Mouse (Mus musculus) CD4-positive, CD25-positive, alpha-beta regulatory T cell, adult 4 months (primary cell): ENCODE results near the gene Gm10721. TPM values are rescaled to one million over a fixed set of nuclear protein-coding genes. Genes with fewer than 3 reads are reported as not detected.
"Not testable (repeated sequence)": the region's sequence is repeated elsewhere in the genome, so short reads cannot be mapped to it uniquely, and the experiment has no call there.

Experiments
- ATAC-seq: one replicate; pipeline ENCODE4 v1.8.0; 2017
- polyA plus RNA-seq, 2 experiments: library from polyadenylated mRNA; unstranded; fragments of 100-300 nt; shearing (Covaris generic); gene quantifications; one replicate each; pipeline ENCODE4 v1.2.1; 2017

Gene Gm10721
- under 1 TPM in 1 of 2 experiments, not detected in 1; 0.83 TPM for polyA plus RNA-seq

DNA sequence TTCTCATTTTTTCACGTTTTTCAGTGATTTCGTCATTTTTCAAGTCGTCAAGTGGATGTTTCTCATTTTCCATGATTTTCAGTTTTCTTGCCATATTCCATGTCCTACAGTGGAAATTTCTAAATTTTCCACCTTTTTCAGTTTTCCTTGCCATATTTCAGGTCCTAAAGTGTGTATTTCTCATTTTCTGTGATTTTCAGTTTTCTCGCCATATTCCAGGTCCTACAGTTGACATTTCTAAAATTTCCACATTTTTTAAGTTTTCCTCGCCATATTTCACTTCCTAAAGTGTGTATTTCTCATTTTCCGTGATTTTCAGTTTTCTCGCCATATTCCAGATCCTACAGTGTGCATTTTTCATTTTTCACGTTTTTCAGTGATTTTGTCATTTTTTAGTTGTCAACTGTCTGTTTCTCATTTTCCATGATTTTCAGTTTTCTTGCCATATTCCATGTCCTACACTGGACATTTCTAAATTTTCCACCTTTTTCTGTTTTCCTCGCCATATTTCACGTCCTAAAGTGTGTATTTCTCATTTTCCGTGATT is at the start of gene Gm10721:
Gm10721 (plus strand) TSS at position 408 of the 547 bp plus-strand sequence.
- ATAC-seq, result peak; percentile 32

DNA sequence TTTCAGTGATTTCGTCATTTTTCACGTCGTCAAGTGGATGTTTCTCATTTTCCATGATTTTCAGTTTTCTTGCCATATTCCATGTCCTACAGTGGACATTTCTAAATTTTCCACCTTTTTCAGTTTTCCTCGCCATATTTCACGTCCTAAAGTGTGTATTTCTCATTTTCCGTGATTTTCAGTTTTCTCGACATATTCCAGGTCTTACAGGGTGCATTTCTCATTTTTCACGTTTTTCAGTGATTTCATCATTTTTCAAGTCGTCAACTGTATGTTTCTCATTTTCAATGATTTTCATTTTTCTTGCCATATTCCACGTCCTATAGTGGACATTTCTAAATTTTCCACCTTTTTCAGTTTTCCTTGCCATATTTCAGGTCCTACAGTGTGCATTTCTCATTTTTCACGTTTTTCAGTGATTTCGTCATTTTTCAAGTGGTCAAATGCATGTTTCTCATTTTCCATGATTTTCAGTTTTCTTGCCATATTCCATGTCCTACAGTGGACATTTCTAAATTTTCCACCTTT is 12.4 kb upstream of the Gm10721 start, which contains the start of gene Gm10722:
Gm10722 (plus strand) TSS at position 478 of the 528 bp plus-strand sequence.
- not testable (repeated sequence) for ATAC-seq

- ATAC-seq, result not testable (repeated sequence)
Measured at GRCm38 (mm10) chr9:3001006-3001405, 11.9 kb upstream of the Gm10721 start.

DNA sequence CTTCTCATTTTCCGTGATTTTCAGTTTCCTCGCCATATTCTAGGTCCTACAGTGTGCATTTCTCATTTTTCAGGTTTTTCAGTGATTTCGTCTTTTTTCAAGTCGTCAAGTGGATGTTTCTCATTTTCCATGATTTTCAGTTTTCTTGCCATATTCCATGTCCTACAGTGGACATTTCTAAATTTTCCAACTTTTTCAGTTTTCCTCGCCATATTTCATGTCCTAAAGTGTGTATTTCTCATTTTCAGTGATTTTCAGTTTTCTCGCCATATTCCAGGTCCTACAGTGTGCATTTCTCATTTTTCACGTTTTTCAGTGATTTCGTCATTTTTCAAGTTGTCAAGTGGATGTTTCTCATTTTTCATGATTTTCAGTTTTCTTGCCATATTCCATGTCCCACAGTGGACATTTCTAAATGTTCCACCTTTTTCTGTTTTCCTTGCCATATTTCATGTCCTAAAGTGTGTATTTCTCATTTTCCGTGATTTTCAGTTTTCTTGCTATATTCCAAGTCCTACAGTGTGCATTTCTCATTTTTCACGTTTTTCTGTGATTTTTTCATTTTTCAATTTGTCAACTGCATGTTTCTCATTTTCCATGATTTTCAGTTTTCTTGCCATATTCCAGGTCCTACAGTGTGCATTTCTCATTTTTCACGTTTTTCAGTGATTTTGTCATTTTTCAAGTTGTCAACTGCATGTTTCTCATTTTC is 10.8 kb upstream of the Gm10721 start:
- ATAC-seq, result peak; percentile 44

DNA sequence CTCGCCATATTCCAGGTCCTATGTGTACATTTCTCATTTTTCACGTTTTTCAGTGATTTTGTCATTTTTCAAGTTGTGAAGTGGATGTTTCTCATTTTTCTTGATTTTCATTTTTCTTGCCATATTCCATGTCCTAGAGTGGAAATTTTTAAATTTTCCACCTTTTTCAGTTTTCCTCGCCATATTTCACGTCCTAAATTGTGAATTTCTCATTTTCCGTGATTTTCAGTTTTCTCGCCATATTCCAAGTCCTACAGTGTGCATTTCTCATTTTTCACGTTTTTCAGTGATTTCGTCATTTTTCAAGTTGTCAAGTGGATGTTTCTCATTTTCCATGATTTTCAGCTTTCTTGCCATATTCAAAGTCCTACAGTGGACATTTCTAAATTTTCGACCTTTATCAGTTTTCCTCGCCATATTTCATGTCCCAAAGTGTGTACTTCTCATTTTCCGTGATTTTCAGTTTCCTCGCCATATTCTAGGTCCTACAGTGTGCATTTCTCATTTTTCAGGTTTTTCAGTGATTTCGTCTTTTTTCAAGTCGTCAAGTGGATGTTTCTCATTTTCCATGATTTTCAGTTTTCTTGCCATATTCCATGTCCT is 10.0 kb upstream of the Gm10721 start, which contains the start of gene Gm11168:
Gm11168 (plus strand) TSS at position 553 of the 603 bp plus-strand sequence.
- ATAC-seq, result not testable (repeated sequence)

GRCm38 (mm10) chr9:3006179-3006578 is 6.8 kb upstream of the Gm10721 start:
- ATAC-seq, result not testable (repeated sequence)

DNA sequence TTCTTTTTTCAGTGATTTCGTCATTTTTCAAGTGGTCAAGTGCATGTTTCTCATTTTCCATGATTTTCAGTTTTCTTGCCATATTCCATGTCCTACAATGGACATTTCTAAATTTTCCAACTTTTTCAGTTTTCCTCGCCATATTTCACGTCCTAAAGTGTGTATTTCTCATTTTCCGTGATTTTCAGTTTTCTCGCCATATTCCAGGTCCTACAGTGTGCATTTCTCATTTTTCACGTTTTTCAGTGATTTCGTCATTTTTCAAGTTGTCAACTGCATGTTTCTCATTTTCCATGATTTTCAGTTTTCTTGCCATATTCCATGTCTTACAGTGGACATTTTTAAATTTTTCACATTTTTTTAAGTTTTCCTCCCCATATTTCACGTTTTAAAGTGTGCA is 6.3 kb upstream of the Gm10721 start:
- ATAC-seq, result peak; percentile 27

- not testable (repeated sequence) for ATAC-seq
Measured at GRCm38 (mm10) chr9:3007272-3007671, 5.7 kb upstream of the Gm10721 start.

DNA sequence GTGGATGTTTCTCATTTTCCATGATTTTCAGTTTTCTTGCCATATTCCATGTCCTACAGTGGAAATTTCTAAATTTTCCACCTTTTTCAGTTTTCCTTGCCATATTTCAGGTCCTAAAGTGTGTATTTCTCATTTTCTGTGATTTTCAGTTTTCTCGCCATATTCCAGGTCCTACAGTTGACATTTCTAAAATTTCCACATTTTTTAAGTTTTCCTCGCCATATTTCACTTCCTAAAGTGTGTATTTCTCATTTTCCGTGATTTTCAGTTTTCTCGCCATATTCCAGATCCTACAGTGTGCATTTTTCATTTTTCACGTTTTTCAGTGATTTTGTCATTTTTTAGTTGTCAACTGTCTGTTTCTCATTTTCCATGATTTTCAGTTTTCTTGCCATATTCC is 3.6 kb upstream of the Gm10721 start:
- not testable (repeated sequence) for ATAC-seq

DNA sequence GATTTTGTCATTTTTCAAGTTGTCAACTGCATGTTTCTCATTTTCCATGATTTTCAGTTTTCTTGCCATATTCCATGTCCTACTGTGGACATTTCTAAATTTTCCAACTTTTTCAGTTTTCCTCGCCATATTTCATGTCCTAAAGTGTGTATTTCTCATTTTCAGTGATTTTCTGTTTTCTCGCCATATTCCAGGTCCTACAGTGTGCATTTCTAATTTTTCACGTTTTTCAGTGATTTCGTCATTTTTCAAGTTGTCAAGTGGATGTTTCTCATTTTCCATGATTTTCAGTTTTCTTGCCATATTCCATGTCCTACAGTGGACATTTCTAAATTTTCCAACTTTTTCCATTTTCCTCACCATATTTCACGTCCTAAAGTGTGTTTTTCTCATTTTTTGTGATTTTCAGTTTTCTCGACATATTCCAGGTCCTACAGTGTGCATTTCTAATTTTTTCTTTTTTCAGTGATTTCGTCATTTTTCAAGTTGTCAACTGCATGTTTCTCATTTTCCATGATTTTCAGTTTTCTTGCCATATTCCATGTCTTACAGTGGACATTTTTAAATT is 802 bp upstream of the Gm10721 start:
- ATAC-seq, result not testable (repeated sequence)

DNA sequence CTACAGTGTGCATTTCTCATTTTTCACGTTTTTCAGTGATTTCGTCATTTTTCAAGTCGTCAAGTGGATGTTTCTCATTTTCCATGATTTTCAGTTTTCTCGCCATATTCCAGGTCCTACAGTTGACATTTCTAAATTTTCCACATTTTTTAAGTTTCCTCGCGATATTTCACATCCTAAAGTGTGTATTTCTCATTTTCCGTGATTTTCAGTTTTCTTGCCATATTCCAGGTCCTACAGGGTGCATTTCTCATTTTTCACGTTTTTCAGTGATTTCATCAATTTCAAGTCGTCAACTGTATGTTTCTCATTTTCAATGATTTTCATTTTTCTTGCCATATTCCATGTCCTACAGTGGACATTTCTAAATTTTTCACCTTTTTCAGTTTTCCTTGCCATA is 2.4 kb downstream of the Gm10721 start, which contains the start of gene Gm10720:
Gm10720 (plus strand) TSS at position 301 of the 400 bp plus-strand sequence.
- ATAC-seq, result not testable (repeated sequence)

- ATAC-seq, result not testable (repeated sequence)
Measured at GRCm38 (mm10) chr9:3015896-3016295, 3.0 kb downstream of the Gm10721 start.

DNA sequence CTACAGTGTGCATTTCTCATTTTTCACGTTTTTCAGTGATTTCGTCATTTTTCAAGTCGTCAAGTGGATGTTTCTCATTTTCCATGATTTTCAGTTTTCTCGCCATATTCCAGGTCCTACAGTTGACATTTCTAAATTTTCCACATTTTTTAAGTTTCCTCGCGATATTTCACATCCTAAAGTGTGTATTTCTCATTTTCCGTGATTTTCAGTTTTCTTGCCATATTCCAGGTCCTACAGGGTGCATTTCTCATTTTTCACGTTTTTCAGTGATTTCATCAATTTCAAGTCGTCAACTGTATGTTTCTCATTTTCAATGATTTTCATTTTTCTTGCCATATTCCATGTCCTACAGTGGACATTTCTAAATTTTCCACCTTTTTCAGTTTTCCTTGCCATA is 4.2 kb downstream of the Gm10721 start, which contains the start of gene Gm10719:
Gm10719 (plus strand) TSS at position 301 of the 400 bp plus-strand sequence.
- ATAC-seq, result not testable (repeated sequence)

GRCm38 (mm10) chr9:3018944-3019343 is 6.0 kb downstream of the Gm10721 start:
- ATAC-seq, result not testable (repeated sequence)

- ATAC-seq, result not testable (repeated sequence)
Measured at GRCm38 (mm10) chr9:3019835-3020727, 7.1 kb downstream of the Gm10721 start.

DNA sequence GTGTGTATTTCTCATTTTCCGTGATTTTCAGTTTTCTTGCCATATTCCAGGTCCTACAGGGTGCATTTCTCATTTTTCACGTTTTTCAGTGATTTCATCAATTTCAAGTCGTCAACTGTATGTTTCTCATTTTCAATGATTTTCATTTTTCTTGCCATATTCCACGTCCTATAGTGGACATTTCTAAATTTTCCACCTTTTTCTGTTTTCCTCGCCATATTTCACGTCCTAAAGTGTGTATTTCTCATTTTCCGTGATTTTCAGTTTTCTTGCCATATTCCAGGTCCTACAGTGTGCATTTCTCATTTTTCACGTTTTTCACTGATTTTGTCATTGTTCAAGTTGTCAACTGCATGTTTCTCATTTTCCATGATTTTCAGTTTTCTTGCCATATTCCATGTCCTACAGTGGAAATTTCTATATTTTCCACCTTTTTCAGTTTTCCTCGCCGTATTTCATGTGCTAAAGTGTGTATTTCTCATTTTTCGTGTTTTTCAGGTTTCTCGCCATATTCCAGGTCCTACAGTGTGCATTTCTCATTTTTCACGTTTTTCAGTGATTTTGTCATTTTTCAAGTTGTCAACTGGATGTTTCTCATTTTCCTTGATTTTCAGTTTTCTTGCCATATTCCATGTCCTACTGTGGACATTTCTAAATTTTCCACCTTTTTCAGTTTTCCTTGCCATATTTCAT is 9.5 kb downstream of the Gm10721 start:
- not testable (repeated sequence) for ATAC-seq

- ATAC-seq, result not testable (repeated sequence)
Measured at GRCm38 (mm10) chr9:3023312-3023984, 10.5 kb downstream of the Gm10721 start, which contains the start of gene Gm10718. Gene Gm10718 (plus strand): TSS chr9:3023547.

- not testable (repeated sequence) for ATAC-seq
Measured at GRCm38 (mm10) chr9:3023985-3024648, 11.2 kb downstream of the Gm10721 start.

- not testable (repeated sequence) for ATAC-seq
Measured at GRCm38 (mm10) chr9:3024912-3025467, 12.1 kb downstream of the Gm10721 start, which contains the start of gene Gm10717. Gene Gm10717 (plus strand): TSS chr9:3025417.
